In the genomic region with DNA sequence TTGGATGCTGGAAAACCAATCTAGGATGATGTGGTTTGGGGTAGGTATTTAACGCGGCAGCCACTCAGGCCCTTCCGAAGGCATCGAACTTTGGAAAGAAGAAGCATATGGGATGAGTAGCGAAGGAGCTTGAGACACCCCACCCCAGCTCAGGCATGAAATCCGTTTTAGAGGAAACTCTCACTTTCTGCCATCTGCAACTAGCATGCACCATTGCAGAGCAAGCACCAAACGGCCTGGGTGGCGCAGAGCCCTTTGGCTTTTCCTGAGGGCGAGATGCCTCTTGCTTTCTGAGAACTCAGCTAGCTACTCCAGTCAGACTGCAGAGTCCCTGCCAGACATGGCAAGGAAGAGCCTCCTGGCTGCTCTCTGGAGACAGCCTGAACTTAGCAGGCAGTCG, we compare ENCODE assay signal across 9 mouse cellular contexts.
DNase-seq lines count a peak whose midpoint lies in the region; ATAC-seq and TF ChIP-seq lines count a peak whose summit lies in the region.
"Had no signal": no experiment of that assay in that cellular context is flagged by ENCODE, and none has a peak within 500 bp of the region (broad histone marks: within the 10 kb centered on the region; RNA-seq: fewer than 3 reads in every experiment).

No protein-coding gene starts in this region.

- peak overlapping the region; percentile 52 for H3K4me2 ChIP-seq in forebrain, embryonic 16.5 days (ENCODE audit: low read length)
- peak overlapping the region; percentile 35; the same call in 1 of the 2 replicates for H3K4me2 ChIP-seq in midbrain, embryonic 11.5 days

- H3K27ac ChIP-seq in forebrain, embryonic 16.5 days (ENCODE audit: low read length) = peak overlapping the region; percentile 89
- peak overlapping the region; percentile 2; the same call in 1 of the 2 replicates for H3K27ac ChIP-seq in midbrain, embryonic 11.5 days (ENCODE audit: low read depth, low read length)
- H3K27ac ChIP-seq: stomach, postnatal 0 days had no signal

- no peaks in the 10 kb centered on the region for H3K36me3 ChIP-seq in forebrain, embryonic 16.5 days (ENCODE audit: control insufficient read depth, insufficient read depth)
- no peaks in the 10 kb centered on the region for H3K36me3 ChIP-seq in midbrain, embryonic 11.5 days (ENCODE audit: control insufficient read depth, insufficient read depth, low read length)

- peak overlapping the region; percentile 9 for H3K9ac ChIP-seq in forebrain, embryonic 16.5 days (replicated peaks; ENCODE audit: low read depth, low read length)
- no peak overlapping the region; the same call in 1 of the 2 replicates for H3K9ac ChIP-seq in midbrain, embryonic 11.5 days (ENCODE audit: low read length)

- no peak for TF ChIP-seq CTCF in brain, embryonic 14.5 days (IDR thresholded peaks at IDR 0.05; ENCODE audit: borderline replicate concordance, extremely low read depth, insufficient read depth, insufficient read length)

- 33% methylated on average over 10 of the region's 10 CpGs for WGBS in forebrain, embryonic 16.5 days
- WGBS in midbrain, embryonic 11.5 days = 56% methylated on average over 10 of the region's 10 CpGs

- ATAC-seq in forebrain, embryonic 16.5 days = peak; percentile 7; the same call in 1 of the 2 replicates
- no peak for ATAC-seq in midbrain, embryonic 11.5 days (ENCODE audit: low FRiP score)

- intact Hi-C loops in heart, postnatal 36 days (cut with DNase I) = no loop called here

- peak; percentile 75 for DNase-seq in heart, adult 11 months
- DNase-seq in heart, postnatal 4 days = no peak
- DNase-seq in brain, embryonic 14.5 days (ENCODE audit: low read depth) = peak; percentile 65
- peak; percentile 89 for DNase-seq in midbrain, embryonic 11.5 days (ENCODE audit: low spot score, missing footprints)
- no peak for DNase-seq in urinary bladder, postnatal 10 days (ENCODE audit: low spot score)
- DNase-seq in adrenal gland, adult 18-20 months (ENCODE audit: low spot score in 2 of 2) = no peak
- DNase-seq in heart, postnatal 36 days = no peak

- H3K4me1 ChIP-seq in forebrain, embryonic 16.5 days (replicated peaks; ENCODE audit: control insufficient read depth, insufficient read depth, low read length) = peaks cover 31% of the 10 kb centered on the region
- H3K4me1 ChIP-seq in midbrain, embryonic 11.5 days (ENCODE audit: control insufficient read depth, insufficient read depth, low read length) = peaks cover 11% of the 10 kb centered on the region; the same call in 1 of the 2 replicates

- H3K27me3 ChIP-seq in forebrain, embryonic 16.5 days (replicated peaks; ENCODE audit: control insufficient read depth, insufficient read depth, low read length) = no peaks in the 10 kb centered on the region
- H3K27me3 ChIP-seq in midbrain, embryonic 11.5 days (ENCODE audit: control insufficient read depth, insufficient read depth, low read length) = no peaks in the 10 kb centered on the region

- peak overlapping the region; percentile 22 for H3K4me3 ChIP-seq in forebrain, embryonic 16.5 days (replicated peaks; ENCODE audit: low read length)
- no peak overlapping the region for H3K4me3 ChIP-seq in midbrain, embryonic 11.5 days (ENCODE audit: low read depth, low read length)

- H3K9me3 ChIP-seq in forebrain, embryonic 16.5 days (ENCODE audit: control insufficient read depth, low read length) = no peaks in the 10 kb centered on the region
- H3K9me3 ChIP-seq in midbrain, embryonic 11.5 days (ENCODE audit: control insufficient read depth, low read length) = no peaks in the 10 kb centered on the region

- TF ChIP-seq POLR2A in brain, embryonic 14.5 days (IDR thresholded peaks at IDR 0.05; ENCODE audit: borderline replicate concordance, extremely low read depth, insufficient read depth, insufficient read length, poor library complexity, severe bottlenecking) = no peak

Comparison
In these comparisons a context has a peak if more than half of its experiments do, and no peak if none do; other contexts are left out.
1. DNase-seq: peak in heart, adult 11 months (single experiment), brain, embryonic 14.5 days (single experiment) and midbrain, embryonic 11.5 days (single experiment); none in heart, postnatal 4 days (single experiment), urinary bladder, postnatal 10 days (single experiment), adrenal gland, adult 18-20 months (0 of 2) and heart, postnatal 36 days (0 of 2).